Mouse (Mus musculus) heart, postnatal 10 days (tissue): ENCODE data around the gene Stau1. TPM values are rescaled to one million over a fixed set of nuclear protein-coding genes. Genes with fewer than 3 reads are reported as not detected.

Source experiments
- DNase-seq, 2 experiments: peaks; one replicate each; pipeline ENCODE4 v3.0.0; 2021
- intact Hi-C: fragments of 180-260 bp; cut with DNase I; formaldehyde crosslinking; loops from one replicate; pipeline ENCODE4 v1.15.1; 2025
- total RNA-seq, 2 experiments: library from RNA; stranded (reverse); gene quantifications; 2 replicates each; pipeline ENCODE4 v1.2.3; 2021

Stau1 gene
- total RNA-seq, 2 experiments from 2014 or later: 54.2 TPM

- no peak for DNase-seq
- intact Hi-C loops: loop anchor here (2.0 kb wide), 1 partner anchor 13 kb away; no protein-coding TSS in a partner anchor
Observed at GRCm38 (mm10) chr2:166991945-166992344, 4.2 kb downstream of the Stau1 start.

- intact Hi-C loops: no loop called here
- no peak for DNase-seq
Observed at GRCm38 (mm10) chr2:166990861-166991260, 5.2 kb downstream of the Stau1 start.

- intact Hi-C loops: no loop called here
Observed at GRCm38 (mm10) chr2:166983351-166983894, 12.7 kb downstream of the Stau1 start.

GRCm38 (mm10) chr2:166980161-166980560, 15.9 kb downstream of the Stau1 start:
- DNase-seq: no peak
- intact Hi-C loops: no loop called here

More at GRCm38 (mm10) chr2:166983351-166983894, 12.7 kb downstream of the Stau1 start:
- DNase-seq: no peak

- no peak for DNase-seq
- intact Hi-C loops: no loop called here
Observed at GRCm38 (mm10) chr2:166977490-166977889, 18.6 kb downstream of the Stau1 start.

GRCm38 (mm10) chr2:166976356-166976755, 19.7 kb downstream of the Stau1 start:
- intact Hi-C loops: no loop called here
- peak in 1 of 2 experiments; percentile 25 for DNase-seq

GRCm38 (mm10) chr2:166974177-166974872, 21.8 kb downstream of the Stau1 start:
- no peak for DNase-seq
- intact Hi-C loops: no loop called here

GRCm38 (mm10) chr2:166973153-166973552, 22.9 kb downstream of the Stau1 start:
- intact Hi-C loops: no loop called here

GRCm38 (mm10) chr2:166964773-166965172, 31.3 kb downstream of the Stau1 start:
- no peak for DNase-seq
- intact Hi-C loops: no loop called here

More at GRCm38 (mm10) chr2:166973153-166973552, 22.9 kb downstream of the Stau1 start:
- DNase-seq: no peak

- no peak for DNase-seq
- intact Hi-C loops: no loop called here
Observed at GRCm38 (mm10) chr2:166963257-166963656, 32.8 kb downstream of the Stau1 start.

- peak; percentile 32 to 43 for DNase-seq
Observed at GRCm38 (mm10) chr2:166960648-166961330, 35.3 kb downstream of the Stau1 start.

GRCm38 (mm10) chr2:166956805-166957204, 39.3 kb downstream of the Stau1 start:
- intact Hi-C loops: loop anchor here (1.0 to 2.0 kb wide), 2 partner anchors 40 to 47 kb away; partner anchors contain the start of gene Stau1
- peak; percentile 67 to 77 for DNase-seq

More at GRCm38 (mm10) chr2:166960648-166961330, 35.3 kb downstream of the Stau1 start:
- intact Hi-C loops: no loop called here

- intact Hi-C loops: no loop called here
Observed at GRCm38 (mm10) chr2:166952151-166952550, 43.9 kb downstream of the Stau1 start.

GRCm38 (mm10) chr2:166950853-166951648, 45.0 kb downstream of the Stau1 start:
- intact Hi-C loops: no loop called here
- DNase-seq: peak; percentile 19 to 29

More at GRCm38 (mm10) chr2:166952151-166952550, 43.9 kb downstream of the Stau1 start:
- DNase-seq: no peak

GRCm38 (mm10) chr2:166948936-166949335, 47.2 kb downstream of the Stau1 start:
- no peak for DNase-seq
- intact Hi-C loops: no loop called here

- DNase-seq: no peak
- intact Hi-C loops: no loop called here
Observed at GRCm38 (mm10) chr2:166948246-166948645, 47.9 kb downstream of the Stau1 start.

GRCm38 (mm10) chr2:166945456-166945855, 50.6 kb downstream of the Stau1 start:
- peak; percentile 29 for DNase-seq
- intact Hi-C loops: no loop called here

GRCm38 (mm10) chr2:166944346-166944745, 51.8 kb downstream of the Stau1 start:
- DNase-seq: no peak
- intact Hi-C loops: no loop called here

GRCm38 (mm10) chr2:166943146-166943545, 53.0 kb downstream of the Stau1 start:
- intact Hi-C loops: no loop called here
- no peak for DNase-seq

GRCm38 (mm10) chr2:166936166-166936565, 59.9 kb downstream of the Stau1 start:
- intact Hi-C loops: no loop called here
- DNase-seq: no peak

GRCm38 (mm10) chr2:166935582-166935981, 60.5 kb downstream of the Stau1 start:
- DNase-seq: no peak
- intact Hi-C loops: no loop called here
